Mouse (Mus musculus) hindbrain, embryonic 10.5 days (tissue): ENCODE measurements around the gene St8sia4. TPM values are rescaled to one million over a fixed set of nuclear protein-coding genes. Genes with fewer than 3 reads are reported as not detected.

Source experiments
- DNase-seq: peaks from one replicate; pipeline ENCODE4 v3.0.0-alpha.2; 2017; ENCODE audit warnings: low spot score
- H3K27ac ChIP-seq: fragments of 300-500 bp; sonication (generic); 2 replicates; pipeline ENCODE4 v1.5.1; 2016; ENCODE audit warnings: mild to moderate bottlenecking, moderate library complexity
- H3K27me3 ChIP-seq: fragments of 300-500 bp; sonication (generic); 2 replicates; pipeline ENCODE4 v1.6.1; 2016; ENCODE audit warnings: mild to moderate bottlenecking; ENCODE audit not compliant: poor library complexity, insufficient read depth, severe bottlenecking
- H3K36me3 ChIP-seq: fragments of 300-500 bp; sonication (generic); 2 replicates; pipeline ENCODE4 v1.6.1; 2016; ENCODE audit warnings: mild to moderate bottlenecking, moderate library complexity
- H3K4me1 ChIP-seq: fragments of 300-500 bp; sonication (generic); replicated peaks from 2 replicates; pipeline ENCODE4 v1.6.1; 2016; ENCODE audit warnings: mild to moderate bottlenecking
- H3K4me3 ChIP-seq: fragments of 300-500 bp; sonication (generic); 2 replicates; pipeline ENCODE4 v1.5.1; 2016; ENCODE audit warnings: mild to moderate bottlenecking, moderate library complexity
- H3K9me3 ChIP-seq: fragments of 300-500 bp; sonication (generic); 2 replicates; pipeline ENCODE4 v1.6.1; 2016; ENCODE audit warnings: mild to moderate bottlenecking, moderate library complexity
- WGBS: fragments of 180-500 bp; shearing (Covaris S2); methylation state at CpG from one replicate; pipeline ENCODE4 v1.1.7; 2016; 5-methylcytosine and 5-hydroxymethylcytosine counted together
- polyA plus RNA-seq: library from polyadenylated mRNA; unstranded; fragments of >200 nt; fragmentation: Nextera tagmentation; extraction: Ambion mirVana; gene quantifications from 2 replicates; pipeline ENCODE4 v1.2.1, GENCODE M21; 2016

St8sia4 gene
- polyA plus RNA-seq, 1 experiment from 2014 or later = 11.9 TPM

DNA sequence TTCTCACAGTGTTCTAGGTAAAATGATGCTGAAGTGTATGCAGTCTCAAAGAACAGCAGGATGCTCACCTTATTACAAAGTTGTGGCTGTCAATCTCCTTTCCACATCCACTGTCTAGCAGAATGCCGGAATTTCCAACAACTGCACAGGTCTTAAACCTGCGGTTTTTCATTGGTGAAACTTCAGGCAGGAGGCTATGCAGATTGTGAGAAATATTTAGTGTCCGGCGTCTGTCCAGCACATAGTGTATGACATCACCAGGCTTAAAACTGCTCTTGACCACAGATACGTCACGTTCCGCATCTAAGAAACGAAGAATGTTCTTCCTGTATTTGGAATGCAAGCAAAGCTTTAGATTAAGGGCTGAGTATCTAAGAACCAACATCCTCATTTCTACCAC, 13.9 kb downstream of the St8sia4 start:
- Histone ChIP-seq H3K4me3 (no peak overlapping the region), H3K4me1 (no peaks in the 10 kb centered on the region), H3K27me3 (no peaks in the 10 kb centered on the region), H3K36me3 (no peaks in the 10 kb centered on the region), H3K27ac (no peak overlapping the region), H3K9me3 (no peaks in the 10 kb centered on the region)
- no peak for DNase-seq
- 92% methylated on average over 8 of the region's 8 CpGs for WGBS

DNA sequence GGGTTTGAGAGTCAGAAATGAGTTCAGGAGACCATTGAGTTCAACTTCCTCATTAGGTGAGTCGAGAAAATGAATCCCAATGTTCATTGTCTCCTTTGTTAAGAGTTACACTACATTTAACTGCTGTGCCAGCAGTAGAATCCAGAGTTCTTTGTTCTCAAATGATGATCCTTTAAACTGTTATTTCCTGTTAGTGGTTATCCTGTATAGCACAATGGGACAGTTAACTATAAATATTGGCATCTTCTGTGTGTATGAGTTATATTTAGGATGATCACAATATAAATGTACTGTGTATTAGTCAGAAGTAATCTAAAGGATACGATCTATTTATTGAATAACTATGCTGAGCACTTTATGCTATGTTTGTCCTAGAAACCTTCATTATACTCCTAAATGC, 23.1 kb downstream of the St8sia4 start:
- Histone ChIP-seq H3K4me3 (no peak overlapping the region), H3K9me3 (no peaks in the 10 kb centered on the region), H3K36me3 (no peaks in the 10 kb centered on the region), H3K27ac (no peak overlapping the region), H3K4me1 (no peaks in the 10 kb centered on the region), H3K27me3 (no peaks in the 10 kb centered on the region)
- no peak for DNase-seq
- WGBS = 82% methylated on average over 2 of the region's 2 CpGs

DNA sequence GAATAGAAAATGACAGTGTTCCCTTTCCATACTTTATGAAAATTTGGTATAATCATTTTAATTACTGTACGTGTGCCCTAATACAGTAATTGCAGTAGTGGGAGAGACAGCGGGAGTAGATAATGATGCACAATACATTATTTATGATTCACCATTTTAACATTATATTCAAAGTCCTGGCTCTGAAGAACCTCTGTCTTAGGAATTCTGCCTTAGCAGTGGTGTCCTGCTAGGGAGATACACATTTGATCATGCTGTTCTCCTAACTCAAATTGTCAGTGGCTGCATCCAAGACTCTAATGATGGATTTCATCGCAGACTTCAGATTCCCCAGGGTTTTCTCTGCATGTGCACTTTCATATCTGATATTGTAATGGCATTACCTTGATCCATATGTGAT, 28.4 kb downstream of the St8sia4 start:
- WGBS = 95% methylated on average over 3 of the region's 3 CpGs
- Histone ChIP-seq H3K4me1 (no peaks in the 10 kb centered on the region), H3K36me3 (peaks cover 7% of the 10 kb centered on the region), H3K27me3 (no peaks in the 10 kb centered on the region), H3K9me3 (no peaks in the 10 kb centered on the region), H3K27ac (no peak overlapping the region), H3K4me3 (no peak overlapping the region)
- no peak for DNase-seq

DNA sequence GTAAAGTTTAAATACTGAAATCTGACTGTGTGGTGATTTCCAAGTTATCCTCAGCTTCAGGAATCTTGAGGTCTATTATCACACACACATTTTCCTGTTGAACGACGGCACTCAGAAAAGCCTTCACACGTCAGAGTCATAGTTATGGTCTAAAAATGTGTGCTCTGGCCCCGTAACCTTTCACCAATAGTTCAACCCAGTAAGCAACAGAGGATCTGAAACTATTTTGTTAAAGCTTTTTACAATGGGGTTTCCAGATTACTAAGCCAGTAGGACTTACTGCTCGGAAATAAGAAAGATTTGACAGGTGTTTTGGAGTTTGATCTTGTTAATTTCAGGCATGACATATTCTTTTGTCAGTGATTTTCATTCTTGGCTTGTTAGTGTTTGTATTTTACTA, 43.0 kb downstream of the St8sia4 start:
- no peak for DNase-seq
- H3K36me3 ChIP-seq = no peaks in the 10 kb centered on the region
- H3K4me1 ChIP-seq = no peaks in the 10 kb centered on the region
- no peaks in the 10 kb centered on the region for H3K27me3 ChIP-seq
- H3K9me3 ChIP-seq = no peaks in the 10 kb centered on the region
- WGBS = 75% methylated on average over 5 of the region's 5 CpGs
- H3K4me3 ChIP-seq = no peak overlapping the region
- no peak overlapping the region for H3K27ac ChIP-seq

DNA sequence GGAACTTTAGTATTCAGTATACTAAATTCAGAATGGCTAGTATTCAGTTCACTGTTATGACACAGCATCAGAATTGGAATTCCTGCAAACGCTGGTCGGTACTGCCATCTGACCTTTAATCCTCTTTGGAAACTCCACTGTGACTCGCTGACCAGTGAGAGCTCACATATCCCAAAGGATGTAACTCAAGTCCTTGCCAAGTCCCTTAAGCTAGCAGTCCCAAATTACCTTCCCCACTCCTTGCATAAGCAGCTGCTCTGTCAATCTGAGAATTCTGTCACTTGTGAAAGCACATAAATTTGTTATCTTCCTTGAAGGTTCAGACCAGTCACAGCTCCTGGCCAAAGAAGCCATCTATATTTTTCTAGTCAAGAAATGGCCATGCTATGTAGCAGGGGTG, 48.7 kb downstream of the St8sia4 start:
- Histone ChIP-seq H3K4me3 (no peak overlapping the region), H3K27ac (no peak overlapping the region), H3K9me3 (no peaks in the 10 kb centered on the region), H3K36me3 (no peaks in the 10 kb centered on the region), H3K4me1 (no peaks in the 10 kb centered on the region), H3K27me3 (no peaks in the 10 kb centered on the region)
- 50% methylated on average over 3 of the region's 3 CpGs for WGBS
- no peak for DNase-seq

DNA sequence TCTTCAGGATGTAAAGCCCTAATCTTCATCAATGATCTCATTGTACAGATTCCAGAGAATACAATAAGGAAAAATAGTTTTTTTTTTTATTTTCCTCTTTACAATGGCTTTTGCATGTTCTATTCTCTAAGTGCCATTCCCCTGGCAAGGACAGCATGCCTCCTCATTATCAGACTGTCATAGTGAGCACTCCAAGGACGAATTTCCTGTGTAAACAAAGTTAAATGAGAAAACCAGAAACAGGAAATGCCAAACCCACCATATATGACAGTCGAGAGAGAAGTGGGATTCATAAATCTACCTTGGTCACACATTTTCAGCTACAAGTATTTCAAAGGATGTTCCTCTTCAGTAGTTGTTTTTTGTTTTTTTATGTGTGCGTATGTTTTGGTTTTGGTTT, 49.2 kb downstream of the St8sia4 start:
- Histone ChIP-seq H3K36me3 (no peaks in the 10 kb centered on the region), H3K27ac (no peak overlapping the region), H3K4me1 (no peaks in the 10 kb centered on the region), H3K4me3 (no peak overlapping the region), H3K27me3 (no peaks in the 10 kb centered on the region), H3K9me3 (no peaks in the 10 kb centered on the region)
- no peak for DNase-seq
- WGBS = 58% methylated on average over 3 of the region's 3 CpGs

DNA sequence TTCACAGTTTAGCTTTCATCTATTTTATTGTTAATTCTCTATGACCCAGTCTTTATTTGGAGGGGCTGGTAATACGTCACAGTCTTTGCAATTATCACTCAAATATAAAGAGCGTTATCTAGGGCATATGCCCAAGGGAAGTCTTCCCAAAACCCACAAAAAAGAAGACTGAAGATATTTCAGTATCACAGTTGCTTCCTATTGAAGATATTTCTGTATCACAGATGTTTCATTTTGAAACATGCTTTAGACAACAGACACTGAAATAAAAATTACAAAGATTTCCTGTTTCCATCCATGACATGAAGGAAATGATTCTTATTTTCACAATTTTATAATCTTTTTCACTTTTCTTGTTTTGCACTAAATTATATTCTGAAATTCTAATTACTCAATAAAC, 57.4 kb downstream of the St8sia4 start:
- Histone ChIP-seq H3K4me1 (no peaks in the 10 kb centered on the region), H3K9me3 (no peaks in the 10 kb centered on the region), H3K4me3 (no peak overlapping the region), H3K27ac (no peak overlapping the region), H3K27me3 (no peaks in the 10 kb centered on the region), H3K36me3 (no peaks in the 10 kb centered on the region)
- 90% methylated on average over 2 of the region's 2 CpGs for WGBS
- DNase-seq = no peak

DNA sequence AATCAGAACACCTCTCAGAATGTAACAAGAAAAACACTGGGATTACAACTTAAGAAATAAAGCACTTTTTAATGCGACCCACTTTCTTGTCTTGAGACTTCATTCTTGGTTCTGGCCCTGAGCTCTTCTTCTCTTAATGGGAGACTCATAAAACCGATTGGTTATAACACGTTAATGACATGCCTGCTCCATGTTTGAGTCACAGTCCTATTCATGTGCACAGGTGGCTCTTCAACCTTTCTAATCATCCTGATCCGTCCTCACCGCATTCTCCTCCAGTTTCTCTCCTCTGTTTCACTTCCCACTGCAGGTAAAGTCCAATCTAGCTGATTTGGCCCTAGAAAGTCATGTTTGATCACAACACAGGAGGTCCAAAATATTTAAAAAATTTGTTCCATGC, 58.3 kb downstream of the St8sia4 start:
- no peak overlapping the region for H3K27ac ChIP-seq
- no peak for DNase-seq
- WGBS = 86% methylated on average over 5 of the region's 5 CpGs

DNA sequence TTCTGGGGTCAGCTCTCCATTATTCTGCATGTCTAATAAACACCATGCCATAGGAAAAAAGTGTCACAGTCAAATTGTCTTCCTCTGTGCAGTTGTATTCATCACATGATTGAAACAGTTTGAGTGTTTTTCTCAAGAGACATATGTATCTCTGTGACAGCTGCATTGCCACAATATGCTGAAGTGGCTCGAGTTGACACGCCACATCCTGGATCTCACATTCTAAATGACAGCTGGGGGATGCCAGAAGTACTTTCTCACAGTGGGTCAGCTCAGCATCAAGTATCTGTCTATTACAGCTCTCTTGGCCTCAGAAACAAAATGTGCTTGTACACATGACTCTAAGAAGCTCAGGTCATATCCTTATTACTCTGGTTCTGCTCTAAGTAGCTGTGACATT, 61.9 kb downstream of the St8sia4 start:
- Histone ChIP-seq H3K27me3 (no peaks in the 10 kb centered on the region), H3K4me3 (no peak overlapping the region), H3K4me1 (no peaks in the 10 kb centered on the region), H3K27ac (no peak overlapping the region), H3K36me3 (no peaks in the 10 kb centered on the region), H3K9me3 (no peaks in the 10 kb centered on the region)
- WGBS = 84% methylated on average over 2 of the region's 2 CpGs
- DNase-seq = no peak

More for the DNA sequence above, 58.3 kb downstream of the St8sia4 start:
- Histone ChIP-seq H3K4me1 (no peaks in the 10 kb centered on the region), H3K27me3 (no peaks in the 10 kb centered on the region), H3K36me3 (no peaks in the 10 kb centered on the region), H3K4me3 (no peak overlapping the region), H3K9me3 (no peaks in the 10 kb centered on the region)

DNA sequence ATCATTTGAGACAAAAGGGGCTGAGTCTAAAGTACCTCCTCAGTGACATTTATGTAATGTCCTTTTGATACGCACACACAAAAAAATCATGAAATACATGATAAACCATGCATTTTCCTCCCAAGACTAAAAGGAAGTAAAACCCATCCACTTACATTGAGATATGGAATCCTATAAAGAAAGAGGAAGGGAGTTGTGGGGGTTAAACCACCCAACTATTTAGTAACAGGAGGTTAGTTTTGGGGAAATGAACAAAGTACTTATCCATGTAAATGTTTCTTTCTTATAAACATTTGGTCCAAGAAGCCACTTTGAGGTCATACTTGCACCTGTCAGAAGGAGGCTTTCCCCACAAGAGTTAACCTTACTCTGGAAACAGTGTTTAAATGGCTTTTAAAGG, 69.3 kb downstream of the St8sia4 start:
- no peaks in the 10 kb centered on the region for H3K9me3 ChIP-seq
- WGBS = 93% methylated on average over 1 of the region's 1 CpGs
- no peaks in the 10 kb centered on the region for H3K4me1 ChIP-seq
- no peak for DNase-seq
- no peak overlapping the region for H3K4me3 ChIP-seq
- no peaks in the 10 kb centered on the region for H3K36me3 ChIP-seq
- H3K27ac ChIP-seq = no peak overlapping the region
- no peaks in the 10 kb centered on the region for H3K27me3 ChIP-seq

DNA sequence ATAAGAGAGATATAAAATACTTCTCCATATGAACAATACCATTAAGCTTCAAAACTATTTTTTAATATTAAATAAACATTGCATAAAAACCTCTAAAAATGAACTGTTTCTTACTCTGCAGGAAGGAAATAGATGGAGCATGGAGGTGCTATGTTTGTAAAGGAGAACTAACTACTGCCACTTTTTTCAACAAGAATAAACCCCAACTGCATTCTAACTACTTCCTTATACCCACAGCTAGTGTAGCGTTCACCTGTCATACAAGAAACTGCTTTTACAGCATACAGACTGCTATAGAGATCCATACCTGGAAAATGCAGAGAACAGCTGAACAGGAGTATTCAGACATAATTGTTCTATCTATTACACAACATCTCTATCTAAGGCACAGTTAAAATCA, 70.5 kb downstream of the St8sia4 start:
- H3K27me3 ChIP-seq = no peaks in the 10 kb centered on the region
- no peaks in the 10 kb centered on the region for H3K36me3 ChIP-seq
- no peaks in the 10 kb centered on the region for H3K4me1 ChIP-seq
- 95% methylated on average over 1 of the region's 1 CpGs for whole genome bisulfite sequencing
- no peak overlapping the region for H3K4me3 ChIP-seq
- H3K27ac ChIP-seq = no peak overlapping the region
- no peak for DNase-seq
- no peaks in the 10 kb centered on the region for H3K9me3 ChIP-seq

DNA sequence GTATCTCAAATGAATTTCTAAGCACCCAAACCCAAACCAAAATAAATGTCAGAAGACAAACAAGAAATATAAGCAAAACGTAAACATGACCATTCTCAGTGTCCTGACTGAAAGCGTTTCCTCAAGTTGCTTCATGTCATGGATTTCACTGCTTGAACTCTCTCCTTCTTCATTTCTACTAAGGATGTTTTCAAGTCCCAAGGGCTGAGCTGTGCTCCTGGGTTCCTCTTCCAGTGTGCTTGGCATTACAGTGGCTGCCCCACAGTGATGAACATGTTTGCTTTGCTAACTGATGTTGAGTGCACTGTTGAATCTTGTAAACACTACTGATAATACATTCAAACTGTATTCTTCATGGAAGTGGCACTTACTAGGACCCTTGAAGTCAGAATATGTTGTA, 76.3 kb downstream of the St8sia4 start:
- 86% methylated on average over 2 of the region's 2 CpGs for WGBS
- no peak for DNase-seq
- Histone ChIP-seq H3K4me3 (no peak overlapping the region), H3K36me3 (0 out of 2 replicates have a peak, but pooled peaks cover 5% of the 10 kb centered on the region), H3K27me3 (no peaks in the 10 kb centered on the region), H3K27ac (no peak overlapping the region), H3K9me3 (no peaks in the 10 kb centered on the region), H3K4me1 (no peaks in the 10 kb centered on the region)

DNA sequence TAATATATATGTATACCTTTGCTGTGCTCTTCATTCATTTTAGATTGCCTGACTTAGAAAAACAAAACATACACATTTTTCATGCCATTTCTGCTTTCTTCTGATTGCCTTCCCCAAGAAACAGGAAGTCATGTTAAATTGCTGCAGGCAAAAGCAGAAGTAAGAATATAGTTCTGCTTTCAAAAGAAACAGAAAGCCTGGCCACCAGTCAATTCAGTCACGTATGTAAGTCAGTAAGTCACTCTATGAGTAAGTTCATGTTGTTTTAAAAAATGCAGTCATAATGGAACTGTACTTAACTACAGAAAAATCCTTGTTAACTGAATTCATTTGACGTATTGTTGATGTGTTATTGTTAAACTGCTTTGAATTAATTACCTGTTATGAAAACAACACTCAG, 77.3 kb downstream of the St8sia4 start:
- no peak overlapping the region for H3K4me3 ChIP-seq
- no peaks in the 10 kb centered on the region for H3K9me3 ChIP-seq
- 88% methylated on average over 2 of the region's 2 CpGs for WGBS
- no peaks in the 10 kb centered on the region for H3K27me3 ChIP-seq
- 0 out of 2 replicates have a peak, but pooled peaks cover 5% of the 10 kb centered on the region for H3K36me3 ChIP-seq
- no peak overlapping the region for H3K27ac ChIP-seq
- no peak for DNase-seq
- H3K4me1 ChIP-seq = no peaks in the 10 kb centered on the region

DNA sequence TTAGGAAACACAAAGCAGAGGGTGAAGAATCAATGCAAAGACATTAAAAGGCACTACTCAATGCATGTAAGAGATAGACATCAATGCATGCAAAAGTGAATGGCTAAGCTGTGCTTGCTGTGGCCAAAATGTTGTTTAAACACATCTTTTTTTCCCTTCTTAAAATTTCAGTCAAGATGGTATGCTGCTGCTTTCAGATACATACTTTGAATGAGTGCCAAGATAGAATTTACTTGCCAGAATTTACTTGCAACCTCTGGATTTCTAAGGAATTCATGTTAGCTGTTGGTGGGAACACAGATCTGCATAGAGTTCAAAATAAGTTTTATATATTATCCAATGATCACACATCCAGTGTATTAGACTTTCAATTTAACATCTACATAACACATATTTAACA, 77.9 kb downstream of the St8sia4 start:
- 0 out of 2 replicates have a peak, but pooled peaks cover 5% of the 10 kb centered on the region for H3K36me3 ChIP-seq
- no peak for DNase-seq
- H3K9me3 ChIP-seq = no peaks in the 10 kb centered on the region
- H3K27me3 ChIP-seq = no peaks in the 10 kb centered on the region
- no peak overlapping the region for H3K4me3 ChIP-seq
- no peaks in the 10 kb centered on the region for H3K4me1 ChIP-seq
- no peak overlapping the region for H3K27ac ChIP-seq
